Mouse (Mus musculus) embryonic stem cell, embryonic (primary cell): ENCODE results near the gene Pitpnm3.

ENCODE experiments used
- CTCF ChIA-PET, 4 experiments: fragments of 300-600 bp in 2 of 4; fragments of 350-600 bp in 2 of 4; sonication (Branson Sonifier 250); formaldehyde crosslinking; loops; one replicate each; lab custom pipeline; 2022; ENCODE audit warnings: inconsistent platforms in 2 of 4; lab: Charles Lee
- POLR2A ChIA-PET, 4 experiments: fragments of 300-600 bp in 2 of 4; fragments of 350-600 bp in 2 of 4; sonication (Branson Sonifier 250); formaldehyde crosslinking; loops; one replicate each; lab custom pipeline; 2022; ENCODE audit warnings: antibody characterized with exemption in 4 of 4, inconsistent platforms in 1 of 4; lab: Charles Lee

The Pitpnm3 gene

DNA sequence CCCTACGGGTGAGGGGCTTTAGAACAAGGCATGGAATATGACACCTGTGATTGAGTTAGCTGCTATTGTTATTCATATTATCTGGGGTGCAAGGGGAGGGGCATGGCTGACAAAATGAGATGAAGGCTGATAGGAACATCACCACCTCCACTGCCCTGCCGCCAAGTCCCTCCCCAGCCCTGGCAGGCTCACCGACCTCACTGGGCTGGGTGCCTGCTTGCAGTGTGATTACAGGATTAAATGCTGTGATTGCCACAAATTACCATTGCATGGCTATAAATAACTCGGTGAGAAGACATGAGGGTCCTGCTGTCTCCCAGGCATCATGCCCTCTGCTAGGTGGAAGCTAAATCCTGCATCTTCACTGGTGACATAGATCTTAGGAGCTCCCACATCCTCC lies 56.9 kb downstream of the Pitpnm3 start:
- POLR2A ChIA-PET = no interaction called here
- CTCF ChIA-PET = interaction anchor here (0.6 to 1.4 kb wide), 12 partner anchors 11 to 143 kb away, joined by 3 to 7 read pairs (median 3); no protein-coding TSS in a partner anchor

DNA sequence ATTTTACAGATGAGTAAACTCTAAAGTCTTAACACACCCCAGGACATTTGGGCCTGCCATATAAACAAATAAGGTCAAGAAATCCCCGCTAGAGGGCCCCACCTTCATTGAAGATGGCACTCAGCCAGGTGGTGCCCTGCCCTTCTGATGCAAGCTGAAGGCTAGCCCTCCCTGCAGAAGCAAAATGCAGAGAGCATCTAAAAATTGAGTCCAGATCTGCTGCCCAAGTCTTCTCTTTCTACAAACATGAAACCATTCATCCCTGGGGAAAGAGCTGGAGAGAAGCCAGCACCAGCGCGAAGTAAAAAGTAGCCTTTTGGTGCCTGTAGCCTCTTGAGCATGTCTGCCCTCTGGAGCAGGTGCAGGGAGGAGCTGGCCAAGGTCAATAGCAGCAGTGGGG lies 57.5 kb downstream of the Pitpnm3 start:
- POLR2A ChIA-PET = interaction anchor here in 1 of 4 experiments (0.5 to 1.4 kb wide), 2 partner anchors 128 to 1724 kb away, joined by 3 to 4 read pairs; partner anchors contain the start of gene Gm43951
- CTCF ChIA-PET = interaction anchor here (0.6 to 1.4 kb wide), 12 partner anchors 11 to 143 kb away, joined by 3 to 7 read pairs (median 3); no protein-coding TSS in a partner anchor

DNA sequence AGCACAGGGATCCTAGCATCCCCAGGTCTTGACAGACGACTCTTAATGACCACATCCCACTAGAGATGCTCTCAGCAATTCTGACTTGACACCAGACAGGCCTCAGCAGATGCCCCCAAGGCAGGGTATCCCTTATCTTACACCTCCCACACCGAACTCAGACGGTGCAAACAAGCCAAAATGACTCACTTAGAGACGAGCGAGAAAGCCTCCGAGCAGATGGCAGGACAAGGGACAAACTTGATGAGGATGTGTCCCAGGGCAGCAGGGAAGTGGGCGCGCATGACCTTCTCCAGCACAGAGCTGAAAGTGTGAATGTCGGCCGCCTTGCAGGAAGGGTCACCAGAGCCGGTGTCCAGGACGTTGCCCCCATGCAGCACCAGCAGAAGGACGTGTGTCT lies 61.3 kb downstream of the Pitpnm3 start:
- POLR2A ChIA-PET = no interaction called here
- CTCF ChIA-PET = no interaction called here

DNA sequence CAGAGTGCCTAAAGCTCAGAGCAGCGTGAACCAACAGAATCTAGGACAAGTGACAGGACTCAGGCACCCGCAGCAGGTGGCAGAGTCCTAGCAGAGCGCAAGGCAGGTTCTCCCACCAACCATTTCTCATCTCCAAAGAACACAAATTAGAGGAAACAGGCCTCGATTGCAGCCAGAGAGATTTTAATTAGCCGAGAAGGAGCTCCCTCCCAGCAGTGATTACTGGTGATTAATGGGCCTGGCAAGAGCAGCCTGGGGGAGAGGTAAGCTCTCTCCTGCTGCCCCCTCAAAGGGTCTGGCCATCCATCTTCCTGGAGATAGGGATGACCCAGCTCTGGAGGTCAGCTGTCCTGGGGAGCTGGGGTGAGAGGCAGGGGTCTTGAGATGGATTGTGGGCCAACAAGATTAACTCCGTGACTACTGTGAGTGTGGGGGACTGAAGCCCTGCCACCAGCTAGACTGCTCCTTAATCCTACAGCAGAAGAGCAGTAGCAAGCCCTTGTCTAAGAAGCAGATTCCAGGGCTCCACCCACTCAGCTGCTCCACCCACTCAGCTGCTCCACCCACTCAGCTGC lies 63.2 kb downstream of the Pitpnm3 start:
- CTCF ChIA-PET = interaction anchor here in 3 of 4 experiments (0.6 to 1.5 kb wide), 3 partner anchors 34 to 929 kb away, joined by 3 to 5 read pairs (median 3); no protein-coding TSS in a partner anchor
- POLR2A ChIA-PET = no interaction called here

DNA sequence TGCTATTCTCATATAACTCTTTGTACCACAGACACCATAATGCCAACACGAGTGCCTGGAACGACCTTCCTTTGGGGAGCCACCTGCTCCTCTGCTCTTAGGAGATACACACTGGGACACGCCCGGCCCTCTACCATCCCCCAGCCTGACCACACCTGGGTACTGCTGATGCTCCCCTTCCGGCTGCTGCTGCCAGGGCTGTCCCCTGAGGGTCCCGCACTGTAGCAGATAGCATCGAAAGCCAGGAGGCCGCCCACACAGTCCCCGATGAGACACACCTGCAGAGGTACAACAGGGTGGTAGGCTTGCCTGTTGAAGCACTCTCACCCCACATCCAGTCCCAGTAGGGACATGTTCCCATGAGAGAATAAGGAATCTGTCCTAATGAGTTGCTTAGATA lies 64.8 kb downstream of the Pitpnm3 start:
- ChIA-PET CTCF (interaction anchor here in 1 of 4 experiments (0.6 kb wide), 1 partner anchor 17 kb away, joined by 3 read pairs; no protein-coding TSS in a partner anchor), POLR2A (no interaction called here)

DNA sequence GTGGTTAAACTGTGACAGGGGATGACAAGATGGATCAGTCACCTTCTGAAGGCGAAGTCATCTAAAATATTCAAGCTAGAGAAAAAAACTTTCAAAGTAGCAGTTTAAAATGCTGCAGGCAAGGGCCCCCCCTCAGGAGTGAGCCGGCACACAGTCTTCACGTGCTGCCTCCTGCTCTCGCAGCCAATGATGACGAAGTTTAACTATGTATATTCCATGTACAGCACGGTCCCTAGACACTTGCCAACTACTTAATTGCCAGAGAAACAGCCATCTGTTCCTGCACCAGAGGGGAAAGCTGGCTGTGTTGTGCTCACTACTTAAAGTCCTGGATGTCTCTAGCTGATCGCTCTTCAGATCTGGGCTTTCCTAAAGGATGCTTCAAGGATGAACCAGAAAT lies 67.6 kb downstream of the Pitpnm3 start:
- POLR2A ChIA-PET = interaction anchor here in 1 of 4 experiments (0.6 kb wide), 1 partner anchor 1432 kb away, joined by 3 read pairs; no protein-coding TSS in a partner anchor
- CTCF ChIA-PET = interaction anchor here in 2 of 4 experiments (0.7 to 1.1 kb wide), 3 partner anchors 13 to 555 kb away, joined by 3 read pairs; no protein-coding TSS in a partner anchor

DNA sequence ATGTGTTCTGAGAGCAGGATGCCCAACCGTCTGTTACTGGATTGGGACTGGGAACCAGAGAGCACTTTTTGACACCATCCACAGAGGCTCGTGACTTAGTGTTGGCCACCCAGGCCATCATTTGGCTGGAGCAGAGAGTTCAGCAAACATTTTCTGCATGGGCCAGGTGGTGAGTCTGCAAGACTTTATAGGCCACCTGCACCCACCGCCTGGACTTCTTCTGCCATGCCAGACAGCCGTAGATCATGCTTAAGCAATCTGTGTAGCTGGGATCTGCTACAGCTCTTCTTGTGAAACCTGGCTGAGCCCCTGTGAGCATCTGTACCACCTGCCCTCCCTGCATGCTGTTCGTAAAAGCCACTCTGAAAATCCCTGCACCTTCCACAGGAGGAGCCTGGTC lies 68.3 kb downstream of the Pitpnm3 start:
- CTCF ChIA-PET = interaction anchor here in 3 of 4 experiments (0.7 to 2.9 kb wide), 7 partner anchors 13 to 556 kb away, joined by 3 to 21 read pairs (median 5); partner anchors contain the start of gene Gm43951 (in 1 of the 3)
- POLR2A ChIA-PET = interaction anchor here in 1 of 4 experiments (1.6 kb wide), 1 partner anchor 29 kb away, joined by 5 read pairs; no protein-coding TSS in a partner anchor

DNA sequence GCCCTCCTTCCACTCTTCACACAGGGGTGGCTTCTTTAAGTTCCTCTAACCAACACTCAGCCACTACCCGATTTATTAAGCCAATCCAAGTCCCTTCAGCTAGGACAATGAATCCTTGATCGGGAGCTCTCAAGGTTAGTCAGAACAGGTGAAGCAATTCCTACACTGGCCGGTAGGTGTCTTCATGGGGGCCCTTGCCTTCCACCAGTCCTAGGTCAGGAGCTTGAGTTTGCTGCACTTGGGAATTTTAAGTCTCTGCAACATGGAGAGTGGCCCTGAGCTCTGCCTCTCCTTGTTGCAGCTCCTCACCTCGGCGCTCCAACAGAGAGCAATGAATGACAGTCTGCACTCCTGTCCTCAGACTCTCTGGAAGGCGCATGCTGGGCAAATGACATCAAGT lies 69.2 kb downstream of the Pitpnm3 start:
- CTCF ChIA-PET = interaction anchor here (0.5 to 2.9 kb wide), 58 partner anchors 8 to 1562 kb away, joined by 3 to 21 read pairs (median 3); partner anchors contain the start of genes Aipl1 (in 2 of the 4), Gm43951 (in 1 of the 4), Pimreg (in 1 of the 4) and Pitpnm3 (in 1 of the 4)
- POLR2A ChIA-PET = interaction anchor here (0.5 to 1.6 kb wide), 7 partner anchors 8 to 384 kb away, joined by 3 to 6 read pairs (median 4); no protein-coding TSS in a partner anchor

DNA sequence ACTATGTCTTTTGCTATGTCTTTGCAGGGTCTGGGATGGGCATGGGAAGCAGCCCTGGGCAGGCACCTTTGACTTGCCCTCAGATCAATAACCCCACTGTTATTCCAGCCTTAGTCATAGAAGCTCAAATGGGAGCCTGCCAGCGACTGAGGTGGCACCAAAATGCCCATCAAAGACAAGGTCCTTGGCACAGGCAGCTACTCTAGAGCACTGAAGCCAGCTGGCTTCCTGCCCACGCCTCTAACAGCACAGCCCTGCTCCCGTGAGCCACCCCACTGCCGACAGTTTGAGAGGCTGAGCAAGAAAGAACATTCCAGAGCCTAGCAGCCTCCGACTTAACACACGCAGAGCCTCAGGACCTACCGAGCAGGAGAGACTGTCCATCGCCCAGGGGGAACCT lies 70.5 kb downstream of the Pitpnm3 start:
- ChIA-PET POLR2A (interaction anchor here in 2 of 4 experiments (1.4 to 1.6 kb wide), 2 partner anchors 13 to 30 kb away, joined by 4 to 5 read pairs; no protein-coding TSS in a partner anchor), CTCF (interaction anchor here (0.6 to 2.9 kb wide), 6 partner anchors 12 to 391 kb away, joined by 3 to 14 read pairs (median 4); no protein-coding TSS in a partner anchor)

DNA sequence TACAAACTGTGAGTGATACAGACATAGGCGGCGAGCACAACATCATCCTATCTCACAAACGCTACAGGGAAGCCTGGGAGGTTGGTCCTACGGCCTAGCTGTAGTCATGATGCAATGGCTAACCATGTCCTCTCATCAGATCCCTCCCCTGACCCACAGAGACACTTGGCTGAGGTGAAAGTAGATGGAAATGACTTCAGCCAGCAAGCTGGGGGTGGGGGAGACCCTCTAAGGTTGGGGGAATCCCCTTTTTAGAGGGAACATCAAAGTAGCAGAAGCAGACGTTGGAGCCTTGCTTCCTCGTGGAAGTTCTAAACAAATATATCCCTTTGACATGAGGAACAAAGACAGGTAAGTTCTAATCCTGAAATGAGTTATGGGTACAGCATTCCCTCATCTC lies 71.2 kb downstream of the Pitpnm3 start:
- CTCF ChIA-PET = interaction anchor here in 3 of 4 experiments (0.6 to 4.0 kb wide), 5 partner anchors 11 to 391 kb away, joined by 3 to 17 read pairs (median 3); no protein-coding TSS in a partner anchor
- POLR2A ChIA-PET = interaction anchor here in 1 of 4 experiments (1.0 to 1.4 kb wide), 2 partner anchors 9 to 12 kb away, joined by 4 to 5 read pairs; no protein-coding TSS in a partner anchor

DNA sequence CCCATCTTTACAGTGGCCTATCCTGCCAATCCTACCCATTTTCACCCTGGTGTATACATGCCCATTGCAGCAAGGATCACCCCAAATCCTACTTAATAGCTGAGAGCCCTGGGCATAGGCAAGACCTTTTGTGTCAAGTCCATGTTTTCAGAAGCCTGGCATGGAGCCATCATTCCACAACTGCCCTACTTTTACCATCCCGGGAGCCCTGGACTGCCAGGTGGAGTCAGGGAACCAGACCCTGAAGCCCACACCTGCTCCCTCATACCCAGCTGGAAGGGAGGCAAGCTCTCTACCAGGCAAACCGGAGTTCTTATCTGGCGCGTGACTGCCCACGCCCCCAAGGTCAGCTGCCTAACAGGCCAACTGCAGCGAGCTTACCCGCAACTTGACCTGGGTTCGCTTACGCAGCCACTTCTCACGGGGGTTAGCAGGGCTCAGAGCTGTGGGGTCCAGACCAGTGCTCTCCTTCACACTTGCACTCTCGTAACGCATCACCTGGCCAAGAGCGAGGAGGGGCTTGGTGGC lies 74.4 kb downstream of the Pitpnm3 start:
- ChIA-PET CTCF (interaction anchor here in 2 of 4 experiments (0.9 to 4.0 kb wide), 3 partner anchors 8 to 35 kb away, joined by 3 to 17 read pairs (median 9); no protein-coding TSS in a partner anchor), POLR2A (interaction anchor here in 1 of 4 experiments (1.0 kb wide), 1 partner anchor 8 kb away, joined by 4 read pairs; no protein-coding TSS in a partner anchor)

DNA sequence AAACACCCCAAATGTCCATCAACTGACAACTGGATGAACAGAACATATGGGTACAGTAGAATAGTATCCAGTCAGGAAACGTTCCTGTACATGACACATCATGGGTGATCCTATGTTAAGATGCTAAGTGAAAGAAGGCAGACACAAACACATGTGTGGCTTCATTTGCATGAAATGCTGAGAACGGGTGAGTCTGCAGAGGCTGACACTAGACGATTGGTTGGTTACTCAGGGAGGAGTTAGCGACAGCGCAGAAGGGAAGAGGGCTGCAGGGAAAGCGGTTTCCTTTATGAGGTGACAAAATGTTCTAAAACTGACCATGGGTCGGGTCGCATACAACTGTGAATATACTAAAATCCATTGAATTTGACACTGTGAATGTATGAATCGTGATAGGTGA lies 75.2 kb downstream of the Pitpnm3 start:
- POLR2A ChIA-PET = interaction anchor here in 1 of 4 experiments (0.8 kb wide), 1 partner anchor 103 kb away, joined by 6 read pairs; no protein-coding TSS in a partner anchor
- CTCF ChIA-PET = interaction anchor here in 2 of 4 experiments (2.4 to 4.0 kb wide), 2 partner anchors 7 to 8 kb away, joined by 9 to 17 read pairs; no protein-coding TSS in a partner anchor

DNA sequence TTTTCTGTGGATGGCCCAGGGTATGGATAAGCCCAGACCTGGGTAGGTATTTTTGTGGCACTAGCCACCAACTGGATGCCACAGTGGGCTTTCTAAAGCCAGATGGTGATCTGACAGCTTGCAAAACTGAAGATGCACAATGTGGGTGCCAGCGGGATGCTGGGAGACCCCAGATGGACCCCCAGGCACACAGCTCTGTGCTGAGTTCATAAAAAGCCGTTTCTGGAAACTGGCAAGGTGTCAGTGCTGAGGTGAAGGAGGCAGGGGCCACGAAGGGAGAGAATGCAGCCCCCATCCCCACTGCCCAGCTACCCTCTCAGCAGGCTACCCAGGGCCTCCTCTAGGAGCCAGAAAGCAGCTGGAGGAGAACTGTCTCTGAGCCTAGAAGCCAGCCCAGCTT lies 78.4 kb downstream of the Pitpnm3 start:
- CTCF ChIA-PET = interaction anchor here in 1 of 4 experiments (1.2 kb wide), 1 partner anchor 9 kb away, joined by 4 read pairs; no protein-coding TSS in a partner anchor

DNA sequence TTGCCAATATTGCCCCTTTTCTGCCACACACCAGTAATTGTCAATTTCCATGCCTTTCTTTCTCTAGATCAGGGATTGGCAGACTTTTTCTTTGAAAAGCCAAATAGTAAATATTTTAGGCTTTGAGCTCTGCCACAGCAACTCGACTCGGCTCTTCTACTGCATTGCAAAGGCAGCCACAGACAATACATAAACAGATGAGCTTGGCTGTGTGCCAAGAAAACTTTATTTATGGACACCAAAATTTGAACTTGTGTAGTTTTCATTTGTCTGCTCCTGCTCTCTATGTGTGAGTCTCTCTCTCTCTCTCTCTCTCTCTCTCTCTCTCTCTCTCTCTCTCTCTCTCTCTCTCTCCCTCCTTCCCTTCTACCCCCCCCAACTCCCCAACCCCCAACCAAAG lies 80.4 kb downstream of the Pitpnm3 start:
- ChIA-PET CTCF (interaction anchor here in 2 of 4 experiments (0.7 to 1.7 kb wide), 4 partner anchors 11 to 946 kb away, joined by 3 to 5 read pairs (median 3); no protein-coding TSS in a partner anchor), POLR2A (interaction anchor here in 3 of 4 experiments (0.6 to 0.9 kb wide), 4 partner anchors 9 to 1279 kb away, joined by 4 to 13 read pairs (median 4); no protein-coding TSS in a partner anchor)

More for the DNA sequence above, 78.4 kb downstream of the Pitpnm3 start:
- POLR2A ChIA-PET = interaction anchor here in 1 of 4 experiments (1.0 to 1.6 kb wide), 3 partner anchors 8 to 99 kb away, joined by 3 to 4 read pairs (median 3); no protein-coding TSS in a partner anchor

DNA sequence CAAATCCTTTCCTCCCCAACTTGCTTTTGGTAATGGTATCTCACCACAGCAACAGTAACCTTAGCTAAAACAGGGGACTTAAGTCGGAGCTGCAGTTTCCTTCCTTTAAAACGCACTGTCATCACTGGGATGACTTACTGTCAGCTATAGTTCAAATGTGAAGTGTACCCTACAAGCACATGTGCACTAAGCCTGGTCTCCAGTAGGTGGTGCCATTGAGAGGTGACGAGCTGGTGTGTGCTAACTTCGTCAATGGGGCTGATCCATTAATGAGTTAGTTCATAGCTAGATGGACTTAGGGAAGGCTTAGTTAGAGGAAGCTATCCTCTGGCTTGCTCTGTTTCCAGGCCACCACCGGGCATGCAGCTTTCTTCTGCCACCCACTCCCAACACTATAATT lies 82.9 kb downstream of the Pitpnm3 start:
- CTCF ChIA-PET = interaction anchor here (0.5 to 4.7 kb wide), 56 partner anchors 9 to 1731 kb away, joined by 3 to 33 read pairs (median 4); partner anchors contain the start of genes Gm43951 (in 3 of the 4), Aipl1 (in 2 of the 4) and Pimreg (in 1 of the 4)
- POLR2A ChIA-PET = interaction anchor here in 3 of 4 experiments (1.1 to 2.4 kb wide), 6 partner anchors 9 to 93 kb away, joined by 3 to 6 read pairs (median 4); partner anchors contain the start of gene Pimreg (in 1 of the 3)

DNA sequence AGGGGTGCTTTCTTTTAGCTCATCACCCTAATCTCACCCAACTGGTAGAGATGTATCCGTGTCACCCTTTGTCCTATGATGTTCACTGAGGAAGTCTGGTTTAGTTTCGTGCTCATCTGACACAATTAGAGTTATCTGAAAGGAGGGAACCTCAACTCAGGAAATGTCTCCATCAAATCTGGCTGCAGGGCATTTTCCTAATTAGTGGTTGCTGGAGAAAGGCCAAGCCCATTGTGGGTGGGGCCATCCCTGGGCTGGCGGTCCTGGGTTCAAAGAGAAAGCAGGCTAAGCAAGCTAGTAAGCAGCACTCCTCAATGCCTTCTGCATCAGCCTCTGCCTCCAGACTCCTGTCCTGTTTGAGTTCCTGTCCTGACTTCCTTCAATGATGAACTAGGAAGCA lies 83.4 kb downstream of the Pitpnm3 start:
- POLR2A ChIA-PET = interaction anchor here in 3 of 4 experiments (1.1 to 2.4 kb wide), 6 partner anchors 9 to 93 kb away, joined by 3 to 6 read pairs (median 4); partner anchors contain the start of gene Pimreg (in 1 of the 3)
- CTCF ChIA-PET = interaction anchor here (0.5 to 4.7 kb wide), 52 partner anchors 9 to 1731 kb away, joined by 3 to 33 read pairs (median 4); partner anchors contain the start of genes Aipl1 (in 2 of the 4), Gm43951 (in 2 of the 4) and Pimreg (in 2 of the 4)
